9 mouse cellular contexts compared by ENCODE assay signal in the genomic region with DNA sequence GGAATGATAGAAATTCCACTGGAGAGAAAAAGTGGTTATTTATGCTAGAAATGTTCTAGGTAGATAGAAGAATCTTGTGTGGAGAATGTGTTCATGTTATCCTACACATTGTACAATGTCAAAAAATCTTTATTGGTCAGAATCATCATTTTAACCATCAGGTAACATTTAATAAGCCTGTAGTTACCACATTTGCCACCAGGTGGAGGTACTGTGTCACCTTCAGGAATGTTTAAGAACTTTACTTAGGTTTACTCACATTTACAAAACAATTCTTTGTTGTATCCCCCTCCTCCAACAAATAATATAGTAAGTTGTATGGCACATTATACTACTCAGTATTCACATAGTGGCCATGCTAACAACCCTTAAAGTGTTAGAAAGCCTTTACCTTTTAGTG. TPM values are rescaled to one million over a fixed set of nuclear protein-coding genes. Genes with fewer than 3 reads are reported as not detected.
A peak's percentile ranks its signal among the peaks of the same experiment; 100 is the strongest.
DNase-seq lines count a peak whose midpoint lies in the region; ATAC-seq and TF ChIP-seq lines count a peak whose summit lies in the region.
"Had no signal": no experiment of that assay in that cellular context is flagged by ENCODE, and none has a peak within 500 bp of the region (broad histone marks: within the 10 kb centered on the region; RNA-seq: fewer than 3 reads in every experiment).

No protein-coding gene starts in this region.

- no peaks in the 10 kb centered on the region for H3K9me3 ChIP-seq in kidney, embryonic 16.5 days (ENCODE audit: low read length)
- no peaks in the 10 kb centered on the region for H3K9me3 ChIP-seq in lung, postnatal 0 days (ENCODE audit: low read length)
- H3K9me3 ChIP-seq: embryonic facial prominence, embryonic 12.5 days; limb, embryonic 13.5 days had no signal

- H3K36me3 ChIP-seq in kidney, embryonic 16.5 days (ENCODE audit: insufficient read depth, low read length), result peaks cover 41% of the 10 kb centered on the region
- peaks cover 18% of the 10 kb centered on the region; the same call in 1 of the 2 replicates for H3K36me3 ChIP-seq in lung, postnatal 0 days (ENCODE audit: insufficient read depth, low read length)

- H3K9ac ChIP-seq in kidney, embryonic 16.5 days (replicated peaks; ENCODE audit: low read length), result no peak overlapping the region
- no peak overlapping the region for H3K9ac ChIP-seq in lung, postnatal 0 days (replicated peaks; ENCODE audit: low read depth)
- H3K9ac ChIP-seq: embryonic facial prominence, embryonic 12.5 days; limb, embryonic 13.5 days had no signal

- peak; percentile 77 for TF ChIP-seq CTCF in lung, postnatal 0 days (IDR thresholded peaks at IDR 0.05)

- TF ChIP-seq EP300 in lung, postnatal 0 days (IDR thresholded peaks at IDR 0.05), result no peak

- H3K27ac ChIP-seq in kidney, embryonic 16.5 days (ENCODE audit: low read length), result no peak overlapping the region
- H3K27ac ChIP-seq in lung, postnatal 0 days (ENCODE audit: low read length), result no peak overlapping the region
- H3K27ac ChIP-seq: embryonic facial prominence, embryonic 12.5 days; limb, embryonic 13.5 days had no signal

- no peak overlapping the region for H3K4me2 ChIP-seq in kidney, embryonic 16.5 days (replicated peaks; ENCODE audit: low read depth, low read length)
- H3K4me2 ChIP-seq in lung, postnatal 0 days (replicated peaks; ENCODE audit: low read depth, low read length), result no peak overlapping the region
- H3K4me2 ChIP-seq: embryonic facial prominence, embryonic 12.5 days; limb, embryonic 13.5 days had no signal

- DNase-seq in kidney, adult 8-10 months, result peak; percentile 15 to 23
- peak; percentile 85 for DNase-seq in 3T3-L1 (ENCODE audit: low read depth, low spot score)
- DNase-seq in CD4-positive, CD25-positive, alpha-beta regulatory T cell, adult 2 months (ENCODE audit: low read depth, low spot score), result peak; percentile 75
- peak; percentile 65 for DNase-seq in embryo, embryonic 10 days (ENCODE audit: low spot score)
- peak; percentile 51 for DNase-seq in lung, postnatal 0 days (ENCODE audit: low spot score)
- DNase-seq in ovary, postnatal 36 days (ENCODE audit: low spot score), result no peak

- H3K27me3 ChIP-seq in kidney, embryonic 16.5 days (ENCODE audit: insufficient read depth, low read length), result no peaks in the 10 kb centered on the region
- no peaks in the 10 kb centered on the region for H3K27me3 ChIP-seq in lung, postnatal 0 days (replicated peaks; ENCODE audit: insufficient read depth, low read length)
- H3K27me3 ChIP-seq: embryonic facial prominence, embryonic 12.5 days; limb, embryonic 13.5 days had no signal

- no peaks in the 10 kb centered on the region for H3K4me1 ChIP-seq in kidney, embryonic 16.5 days (ENCODE audit: insufficient read depth, low read length)
- no peaks in the 10 kb centered on the region for H3K4me1 ChIP-seq in lung, postnatal 0 days (ENCODE audit: insufficient read depth, low read depth, low read length)
- H3K4me1 ChIP-seq: embryonic facial prominence, embryonic 12.5 days; limb, embryonic 13.5 days had no signal

- no peak overlapping the region for H3K4me3 ChIP-seq in kidney, embryonic 16.5 days (ENCODE audit: low read length)
- no peak overlapping the region for H3K4me3 ChIP-seq in lung, postnatal 0 days (ENCODE audit: low read depth, low read length)
- H3K4me3 ChIP-seq: embryonic facial prominence, embryonic 12.5 days; limb, embryonic 13.5 days had no signal

- no peak for ATAC-seq in kidney, embryonic 16.5 days (ENCODE audit: low FRiP score, low TSS enrichment)
- no peak for ATAC-seq in lung, postnatal 0 days

RNA-seq across cellular contexts. Expression of a gene that starts 44.3 kb away (rescaled TPM):
- 26.6 and 28.8 TPM in 2 replicates for polyA plus RNA-seq in kidney, embryonic 16.5 days (2015; fragmentation: Nextera tagmentation; extraction: Ambion mirVana)
- 8.6 and 8.8 TPM in 2 replicates for polyA plus RNA-seq in lung, postnatal 0 days (2015; fragmentation: Nextera tagmentation; extraction: Ambion mirVana)
